Mouse (Mus musculus): ENCODE measurements at regions not wholly inside any gene's neighbourhood (a gene's known extent, or its start where the extent isn't known, plus 50 kb on each side); places are given as distances from the start of the nearest gene placed in this dataset.

DNA sequence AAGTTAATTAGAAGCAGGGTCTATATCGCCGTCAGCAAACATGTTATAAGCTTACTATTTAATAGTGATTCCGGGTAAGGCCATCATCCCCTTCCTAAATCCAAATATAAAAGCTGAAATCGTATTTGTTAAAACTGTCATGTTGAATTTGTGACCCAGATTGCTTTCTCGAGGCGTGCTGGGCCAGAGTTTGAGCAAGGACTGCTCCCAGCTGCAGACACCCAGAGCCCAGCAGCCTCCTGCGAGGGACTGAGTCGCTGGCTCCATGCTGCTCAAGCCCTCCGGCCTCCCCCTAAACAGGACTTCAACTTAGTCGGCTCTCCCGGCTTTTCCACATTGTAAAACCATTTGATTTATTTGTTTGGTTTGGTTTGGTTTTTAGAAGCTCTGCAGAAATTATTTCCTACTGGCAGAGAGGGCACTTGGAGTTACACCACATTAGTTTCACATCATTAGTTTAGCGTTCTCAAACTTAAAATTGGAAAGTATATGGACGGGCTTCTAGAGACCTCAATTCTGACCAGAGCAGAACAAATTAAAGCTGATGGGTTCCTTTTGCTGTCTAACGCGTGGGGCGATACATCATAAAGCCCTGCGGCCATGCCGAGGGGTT lies 126.4 kb upstream of the Pitx1 start:
- in situ Hi-C loops (cut with MboI, MseI) = no loop called here

DNA sequence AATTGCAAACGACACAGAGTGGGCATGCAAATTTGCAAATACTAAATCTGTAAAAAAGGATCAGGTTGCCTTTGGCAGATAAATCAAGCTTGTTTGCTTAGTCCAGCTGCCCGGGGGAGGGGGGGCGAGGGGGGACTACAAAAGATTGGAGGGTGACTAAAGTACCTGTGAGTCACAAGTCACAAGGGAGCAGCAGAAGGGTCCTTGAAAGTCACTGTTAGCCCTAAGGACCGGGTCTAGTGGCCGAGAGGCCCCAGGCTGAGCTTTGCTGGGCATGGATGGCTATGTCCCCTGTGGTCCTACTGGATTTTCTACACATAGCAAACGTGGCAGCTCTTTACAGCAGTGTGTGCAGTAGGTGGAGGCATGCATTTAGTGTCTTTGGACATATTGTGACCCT lies 118.4 kb upstream of the Pitx1 start:
- in situ Hi-C loops (cut with MboI, MseI) = no loop called here

DNA sequence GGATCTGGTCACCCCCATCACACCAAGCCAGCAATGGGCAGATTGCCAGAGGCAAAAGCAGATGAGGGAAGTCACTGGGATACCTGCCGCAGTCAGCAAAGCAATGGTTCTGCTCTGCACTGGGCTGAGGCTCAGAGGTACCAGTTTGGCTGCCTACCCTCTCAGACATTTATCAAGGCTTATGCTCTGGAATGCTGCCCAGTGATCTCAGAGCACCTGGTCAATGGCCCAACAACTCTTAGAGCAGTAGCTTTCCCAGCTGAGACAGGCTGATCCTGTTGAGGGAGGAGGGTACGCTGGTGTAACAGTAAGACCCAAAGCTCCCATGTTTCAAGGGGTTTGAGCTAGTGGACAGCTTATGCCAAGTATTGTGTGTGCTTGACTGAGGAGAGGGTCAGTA lies 117.4 kb upstream of the Pitx1 start:
- in situ Hi-C loops (cut with MboI, MseI) = no loop called here

DNA sequence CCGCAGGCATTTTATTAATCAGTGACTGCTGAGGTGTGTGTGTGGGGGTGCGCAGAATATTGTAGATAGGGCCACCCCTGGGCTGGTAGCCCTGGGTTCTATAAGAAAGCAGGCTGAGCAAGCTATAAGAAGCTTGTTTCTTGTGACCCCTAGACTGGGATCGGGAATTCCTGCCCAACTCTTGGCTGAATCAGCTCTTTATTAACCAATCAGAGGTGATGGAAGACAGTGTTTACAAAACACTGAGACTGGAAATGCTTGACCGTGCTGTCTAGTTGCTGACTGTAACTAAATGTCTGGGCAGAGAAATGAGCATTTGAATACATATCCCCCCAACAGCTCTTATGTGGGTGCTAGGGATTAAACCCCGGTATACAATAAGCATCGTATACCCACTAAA lies 114.8 kb upstream of the Pitx1 start:
- in situ Hi-C loops (cut with MboI, MseI) = no loop called here

DNA sequence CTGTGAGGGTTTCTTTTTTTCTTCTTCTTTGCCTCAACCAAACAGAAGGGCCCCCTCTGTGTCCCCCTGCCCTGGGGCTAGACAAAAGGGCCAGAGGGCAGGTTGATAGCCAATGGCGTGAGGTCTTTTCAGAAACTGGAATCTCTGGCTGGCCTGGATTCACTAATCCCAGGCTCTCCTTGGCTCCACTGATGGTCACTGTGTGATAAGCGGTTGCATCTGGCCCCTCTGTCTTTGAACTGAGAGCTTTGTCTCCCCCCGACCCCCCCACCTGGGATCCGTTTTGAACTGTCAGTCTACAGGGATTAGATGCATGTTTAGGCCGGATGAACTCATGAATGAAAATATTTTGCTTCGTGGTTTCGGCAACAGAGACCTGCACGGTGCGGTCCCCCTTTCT lies 112.6 kb upstream of the Pitx1 start:
- in situ Hi-C loops (cut with MboI, MseI) = no loop called here

DNA sequence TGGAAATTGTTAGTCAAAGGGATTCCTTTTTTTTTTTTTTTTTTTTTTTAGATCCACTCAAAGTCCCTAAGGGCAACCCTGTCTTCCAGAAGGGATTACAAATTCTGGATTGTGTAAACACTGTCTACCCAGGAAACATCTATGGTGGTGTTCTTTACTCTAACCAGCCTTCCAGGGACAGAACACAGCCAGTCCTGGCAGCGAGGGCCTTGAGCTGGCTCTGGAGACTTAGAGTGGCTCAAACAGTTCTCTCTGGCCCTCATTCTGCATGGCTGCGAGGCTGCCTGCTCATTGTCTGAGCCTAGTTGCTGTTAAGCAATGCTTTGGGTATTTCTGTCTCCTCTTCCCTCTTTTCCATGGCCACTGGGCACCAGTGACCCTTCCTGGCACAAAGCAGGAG lies 112.2 kb upstream of the Pitx1 start:
- in situ Hi-C loops (cut with MboI, MseI) = no loop called here

DNA sequence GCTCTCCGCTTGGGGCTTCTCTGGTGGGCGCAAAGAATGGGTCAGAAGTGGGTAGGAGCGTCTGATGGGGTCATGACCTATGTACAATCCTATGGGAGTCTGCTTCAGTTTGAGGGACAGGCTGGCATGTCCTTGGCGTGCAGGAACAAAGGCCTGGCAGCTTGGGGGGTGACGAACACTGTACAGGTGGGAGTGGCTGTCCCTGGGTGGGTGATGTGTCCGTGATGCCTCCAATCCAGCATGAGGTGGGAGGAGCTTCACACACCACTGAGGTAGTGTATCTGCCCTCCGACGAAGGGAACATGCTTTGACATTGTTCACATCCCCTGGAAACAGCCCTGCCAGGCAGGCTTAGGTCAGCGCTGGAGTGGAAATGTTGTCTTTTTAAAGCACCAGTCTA lies 101.4 kb upstream of the Pitx1 start:
- in situ Hi-C loops (cut with MboI, MseI) = no loop called here

DNA sequence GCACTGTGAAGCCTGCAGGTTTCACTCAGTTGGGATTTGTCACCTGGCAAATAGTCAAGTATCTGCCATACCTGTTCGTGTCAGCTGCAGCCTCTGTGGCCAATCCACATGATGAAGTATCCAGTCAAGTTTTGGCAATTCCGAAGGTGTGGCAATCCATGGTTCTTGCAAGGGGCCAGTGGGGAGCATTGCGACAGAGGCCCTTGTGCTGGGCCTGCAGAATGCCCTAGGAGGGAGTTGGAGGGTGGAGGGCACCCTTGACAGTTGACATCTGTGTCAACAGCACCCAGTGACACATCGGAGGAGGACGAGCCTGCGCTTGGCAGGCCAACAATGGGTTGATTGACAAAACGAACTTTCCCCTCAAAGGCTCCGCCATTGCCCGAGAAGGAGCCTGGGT lies 101.0 kb upstream of the Pitx1 start:
- in situ Hi-C loops (cut with MboI, MseI) = no loop called here

DNA sequence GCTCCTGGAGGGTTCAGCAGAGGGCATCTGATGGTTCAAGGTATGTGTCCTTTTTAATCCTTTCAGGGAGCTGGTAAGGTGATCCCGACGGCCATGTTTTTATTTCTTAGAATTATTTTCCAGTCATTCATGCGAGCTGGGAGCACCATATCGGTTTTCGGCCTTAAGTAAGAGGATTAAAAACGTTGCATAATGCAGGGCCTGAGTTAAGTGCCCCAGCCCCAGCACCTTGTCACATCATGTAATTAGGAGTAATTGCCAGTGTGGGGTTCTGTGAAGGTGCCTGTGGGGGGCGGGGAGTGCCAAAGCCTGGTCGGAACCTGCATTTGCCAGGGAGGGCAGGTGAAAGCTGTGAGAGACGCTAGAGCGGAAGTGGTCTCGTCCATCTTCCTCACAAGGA lies 94.6 kb upstream of the Pitx1 start:
- in situ Hi-C loops (cut with MboI, MseI) = no loop called here

DNA sequence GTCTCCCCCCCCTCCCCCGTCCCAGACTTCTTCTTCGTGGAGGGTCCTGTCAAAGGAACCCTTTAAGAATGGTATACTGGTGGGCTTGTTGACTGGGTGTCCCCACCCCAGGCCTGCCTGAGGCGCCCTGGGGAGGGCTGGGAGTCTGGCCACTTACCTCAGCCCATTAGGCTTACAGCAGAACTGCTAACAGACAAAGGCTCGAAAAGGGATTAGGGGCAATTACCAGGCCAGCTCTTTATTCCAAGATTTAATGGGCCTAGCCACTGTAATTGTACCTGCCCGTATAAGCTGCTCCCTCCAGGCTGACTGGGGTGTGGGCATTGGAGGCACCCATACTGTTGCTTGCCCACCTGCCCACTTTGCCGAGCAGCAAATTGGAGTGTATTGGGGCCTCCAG lies 93.8 kb upstream of the Pitx1 start:
- in situ Hi-C loops (cut with MboI, MseI) = no loop called here

DNA sequence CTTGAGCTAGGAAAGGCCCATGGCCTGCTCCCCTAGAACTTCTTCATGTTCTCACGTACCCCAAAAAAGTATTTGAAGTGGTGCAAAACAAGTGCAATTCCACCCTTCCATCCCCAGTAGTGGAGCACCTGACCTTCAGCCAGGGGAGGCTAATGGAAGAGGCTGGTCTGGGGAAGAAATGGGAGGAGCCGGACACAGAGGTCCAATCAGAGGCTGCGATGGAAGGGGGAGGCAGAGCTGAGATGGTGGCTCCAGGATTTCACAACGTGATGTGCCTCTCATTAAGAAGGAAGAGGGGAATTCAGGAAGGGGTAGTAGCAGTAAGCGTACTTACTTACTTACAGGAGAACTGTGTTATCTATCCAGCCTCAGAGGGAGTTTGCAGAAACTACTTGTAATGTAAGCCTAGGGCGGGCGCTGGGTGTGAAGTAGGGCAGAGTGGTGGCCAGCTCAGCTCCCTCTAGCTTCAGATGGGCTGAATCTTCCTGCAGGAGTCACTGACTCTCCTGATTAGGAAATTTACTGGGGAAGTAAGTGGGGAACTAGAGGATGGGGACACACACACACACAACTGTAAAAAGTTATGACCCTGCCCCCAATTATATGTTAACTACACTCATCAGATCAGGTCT lies 87.6 kb upstream of the Pitx1 start:
- in situ Hi-C loops (cut with MboI, MseI) = no loop called here

DNA sequence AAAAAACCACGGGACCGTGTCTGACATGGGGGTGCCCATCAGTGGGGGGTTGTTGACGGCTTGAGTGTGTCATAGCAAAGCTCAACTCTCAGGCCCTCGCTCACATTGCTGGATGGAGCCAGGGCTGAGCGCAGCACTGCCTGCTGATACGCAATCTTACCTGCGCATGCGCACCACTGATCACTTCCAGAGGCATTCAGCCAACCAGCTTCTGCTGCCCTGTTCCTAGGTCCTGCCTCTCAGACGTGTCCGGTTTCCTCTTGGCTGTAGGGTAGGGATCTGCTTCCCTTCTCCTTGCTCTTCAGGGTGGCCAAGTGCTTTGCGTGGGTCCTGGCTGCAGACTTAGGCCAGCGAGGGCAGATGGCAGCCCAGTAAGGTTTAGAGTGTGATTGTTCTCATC lies 81.3 kb upstream of the Pitx1 start:
- in situ Hi-C loops (cut with MboI, MseI) = no loop called here

DNA sequence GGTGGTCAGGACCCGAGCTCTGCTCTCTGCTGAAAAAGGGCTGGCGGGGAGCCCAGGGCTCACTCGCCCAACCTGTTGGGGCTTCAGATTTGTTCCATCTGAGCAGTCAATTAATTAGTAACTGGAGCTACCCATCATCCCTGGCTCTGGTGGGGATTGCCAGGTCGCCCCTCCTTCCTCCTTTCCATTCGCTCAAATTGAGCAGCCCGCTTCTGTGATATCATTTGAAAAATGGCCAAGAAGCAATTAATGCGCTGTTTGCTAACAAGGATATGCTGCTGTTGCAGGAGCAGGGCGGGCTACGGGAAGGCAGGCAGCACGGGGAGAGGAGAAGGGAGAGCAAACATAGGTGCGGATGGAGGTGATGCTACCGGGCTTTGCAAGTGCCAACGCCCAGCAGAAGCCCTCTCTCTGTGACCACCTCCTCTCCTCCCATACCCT lies 76.3 kb upstream of the Pitx1 start:
- in situ Hi-C loops (cut with MboI, MseI) = loop anchor here (5.0 kb wide), 1 partner anchor 45 kb away; no protein-coding TSS in a partner anchor

DNA sequence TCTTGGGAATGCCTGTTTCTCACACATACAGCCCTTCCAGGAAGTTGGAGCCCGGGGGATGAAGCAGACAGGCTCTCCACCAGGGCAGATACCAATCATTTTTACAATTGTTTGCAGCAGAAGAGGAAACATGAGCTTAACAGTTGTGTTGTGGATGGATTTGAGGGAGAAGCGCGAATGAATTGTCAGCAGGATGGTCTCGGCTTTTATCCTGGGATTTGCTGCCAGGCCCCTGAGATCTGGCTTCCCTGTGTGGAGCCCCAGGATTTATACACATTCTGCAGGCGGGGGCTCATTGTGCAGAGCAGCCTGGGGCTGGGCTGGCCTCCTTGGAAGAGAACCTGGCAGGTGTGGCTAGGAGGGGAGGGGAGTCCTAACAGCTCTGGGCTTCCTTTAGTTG lies 73.9 kb upstream of the Pitx1 start:
- in situ Hi-C loops (cut with MboI, MseI) = loop anchor here (5.0 kb wide), 1 partner anchor 47 kb away; no protein-coding TSS in a partner anchor

DNA sequence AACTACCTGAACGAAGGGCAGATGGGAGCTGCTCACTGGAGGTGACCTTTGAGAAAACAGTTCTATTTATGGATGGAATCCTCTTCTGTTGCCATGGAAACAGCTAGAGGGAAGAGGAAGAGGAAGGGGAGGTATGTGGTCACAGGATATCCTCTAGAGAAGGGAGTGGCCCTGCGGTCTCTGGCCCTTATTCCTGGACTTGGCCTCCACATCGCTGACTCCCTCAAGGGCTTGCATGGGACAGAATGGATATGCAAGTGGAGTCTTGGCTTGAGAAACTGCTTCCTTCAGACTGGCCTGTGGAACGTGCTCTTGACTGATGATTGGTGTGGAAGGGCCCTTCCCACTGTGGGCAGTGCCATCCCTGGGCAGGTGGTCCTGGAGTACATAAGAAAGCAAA lies 68.9 kb upstream of the Pitx1 start:
- in situ Hi-C loops (cut with MboI, MseI) = no loop called here

DNA sequence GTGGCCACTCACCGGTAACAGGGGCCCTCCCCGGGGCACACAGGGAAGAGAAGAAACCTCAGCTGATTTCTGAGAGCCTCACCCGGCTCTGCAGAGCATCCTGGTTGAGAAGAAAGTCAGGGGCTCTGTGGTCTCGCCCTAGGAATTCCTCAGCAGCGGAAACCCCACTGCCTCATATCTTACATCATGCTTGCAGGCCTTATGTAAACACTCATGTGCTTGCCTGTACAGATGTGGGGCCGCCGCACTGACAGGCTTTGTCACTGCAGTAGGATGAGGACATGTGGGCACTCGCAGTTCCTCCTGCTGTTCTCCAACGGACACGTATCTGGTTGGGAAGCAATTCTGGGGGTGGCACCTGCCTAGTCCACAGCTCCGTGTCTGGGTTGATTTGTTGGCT lies 66.3 kb upstream of the Pitx1 start:
- in situ Hi-C loops (cut with MboI, MseI) = no loop called here

DNA sequence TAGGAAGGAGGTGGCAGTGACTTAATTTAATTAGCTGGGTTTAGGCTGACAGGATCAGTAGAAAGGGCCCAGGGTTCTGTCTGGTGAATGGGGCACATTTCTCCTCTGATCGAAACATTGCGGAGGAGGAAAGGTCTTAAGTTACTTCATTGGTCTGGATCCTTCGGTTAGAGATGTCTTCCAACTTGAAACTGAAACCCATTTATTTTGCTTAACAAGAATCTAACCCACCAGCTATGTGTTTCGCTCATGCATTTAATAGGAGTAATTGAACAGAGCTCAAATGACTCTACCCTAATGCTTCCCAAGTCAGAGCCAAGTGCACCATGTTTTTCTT lies 64.2 kb upstream of the Pitx1 start:
- in situ Hi-C loops (cut with MboI, MseI) = no loop called here

DNA sequence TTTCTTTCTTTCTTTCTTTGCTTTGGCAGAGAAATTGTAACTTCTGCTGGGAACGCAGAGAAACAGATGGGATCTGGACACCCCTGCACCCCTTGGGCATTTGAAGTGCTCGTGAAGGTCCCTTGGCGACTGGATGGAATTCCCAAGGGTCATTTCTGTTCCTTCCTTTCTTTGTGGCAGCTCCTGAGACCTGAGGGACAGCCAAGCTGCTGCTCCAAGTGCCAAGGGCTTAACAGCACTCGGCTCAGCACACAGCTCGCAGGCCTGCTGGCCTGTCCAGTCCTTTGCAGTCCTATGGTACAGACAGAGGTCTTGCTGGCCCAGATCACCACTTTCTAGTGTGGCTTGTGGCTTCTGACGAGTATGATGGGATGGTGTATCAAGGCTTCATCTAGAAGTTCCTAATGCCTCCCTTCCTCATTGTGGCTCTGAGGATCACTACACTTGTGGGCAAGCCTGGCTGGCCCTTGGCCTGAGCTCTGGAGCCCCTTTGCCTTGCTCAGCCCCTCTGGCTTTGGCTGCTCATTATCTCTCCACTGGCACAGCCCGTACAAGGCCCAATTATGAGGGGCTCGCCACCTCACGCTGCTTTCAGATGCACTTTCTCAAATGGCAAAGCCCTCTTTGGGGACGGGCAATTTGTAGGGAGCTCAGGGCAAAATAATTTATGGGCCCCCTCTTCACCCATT lies 63.7 kb upstream of the Pitx1 start:
- in situ Hi-C loops (cut with MboI, MseI) = no loop called here

DNA sequence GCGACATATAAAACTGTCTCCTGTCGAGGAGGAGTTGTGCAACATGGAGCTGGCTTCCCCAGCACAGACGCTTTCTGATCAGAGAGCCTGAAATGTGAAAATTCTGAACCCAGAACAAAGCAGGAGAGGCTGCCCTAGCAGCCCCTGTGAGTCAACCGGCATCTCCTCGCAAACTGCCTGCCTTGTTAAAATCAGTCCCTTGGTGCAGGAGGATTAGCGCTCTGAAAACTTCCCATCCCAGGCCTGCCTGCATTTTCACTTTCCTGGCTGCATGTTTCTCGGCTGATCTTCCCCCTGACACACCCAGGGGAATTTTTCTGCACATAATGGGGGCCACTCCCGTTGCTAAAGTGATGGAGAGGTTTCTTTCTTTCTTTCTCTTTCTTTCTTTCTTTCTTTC lies 63.0 kb upstream of the Pitx1 start:
- in situ Hi-C loops (cut with MboI, MseI) = no loop called here

DNA sequence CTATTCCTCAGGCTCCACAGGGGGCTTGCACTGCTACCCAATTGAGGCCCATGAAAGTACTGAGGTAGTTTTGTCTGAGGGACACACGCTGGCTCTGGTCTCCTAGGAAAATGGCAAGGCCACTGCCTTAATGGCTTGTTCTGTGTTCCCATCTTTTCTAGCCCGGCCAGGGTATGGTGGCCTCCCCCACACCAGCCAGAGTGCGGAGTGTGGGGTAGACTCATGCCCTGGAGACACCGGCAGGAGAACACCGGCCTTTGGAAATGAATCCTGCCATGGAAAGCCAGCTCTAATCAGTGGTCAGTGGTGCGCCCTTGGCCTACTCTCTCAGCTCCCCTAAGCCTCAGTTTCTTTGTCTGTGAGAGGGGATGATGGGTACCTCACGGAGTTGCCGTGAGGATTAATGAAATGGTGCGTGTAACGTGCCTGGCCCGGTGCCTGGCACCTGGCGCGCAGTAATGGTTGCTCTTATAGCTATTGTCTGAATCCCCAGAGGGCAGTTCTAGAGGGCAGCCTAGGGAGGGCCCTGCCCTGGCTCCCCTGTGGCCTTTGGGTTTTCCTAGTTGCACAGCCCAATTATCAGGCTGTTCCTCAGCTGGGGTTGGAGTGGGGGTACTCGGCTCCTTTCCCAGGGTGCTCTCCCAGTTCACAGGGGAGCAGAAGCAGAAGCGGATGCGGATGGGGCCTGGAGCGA lies 62.4 kb upstream of the Pitx1 start:
- in situ Hi-C loops (cut with MboI, MseI) = no loop called here

DNA sequence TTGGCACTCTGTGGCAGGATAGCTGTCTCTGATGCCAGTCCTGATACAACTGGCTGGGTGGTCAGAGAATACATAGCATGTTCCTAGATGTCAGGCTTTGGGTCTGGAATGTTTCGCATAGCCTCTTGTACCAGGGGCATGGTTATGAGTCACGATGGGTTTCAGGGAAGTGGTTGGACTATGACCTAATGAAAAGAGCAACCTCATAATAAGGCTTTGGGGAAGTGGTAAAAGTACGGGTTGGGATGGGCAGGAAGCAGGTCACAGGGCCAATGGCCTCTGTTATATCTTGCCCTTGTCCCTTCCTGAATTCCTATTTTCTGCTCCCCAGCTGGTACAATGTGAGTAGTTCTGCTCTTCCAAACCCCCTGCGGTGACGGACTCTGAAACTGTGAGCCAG lies 59.5 kb upstream of the Pitx1 start:
- in situ Hi-C loops (cut with MboI, MseI) = no loop called here

DNA sequence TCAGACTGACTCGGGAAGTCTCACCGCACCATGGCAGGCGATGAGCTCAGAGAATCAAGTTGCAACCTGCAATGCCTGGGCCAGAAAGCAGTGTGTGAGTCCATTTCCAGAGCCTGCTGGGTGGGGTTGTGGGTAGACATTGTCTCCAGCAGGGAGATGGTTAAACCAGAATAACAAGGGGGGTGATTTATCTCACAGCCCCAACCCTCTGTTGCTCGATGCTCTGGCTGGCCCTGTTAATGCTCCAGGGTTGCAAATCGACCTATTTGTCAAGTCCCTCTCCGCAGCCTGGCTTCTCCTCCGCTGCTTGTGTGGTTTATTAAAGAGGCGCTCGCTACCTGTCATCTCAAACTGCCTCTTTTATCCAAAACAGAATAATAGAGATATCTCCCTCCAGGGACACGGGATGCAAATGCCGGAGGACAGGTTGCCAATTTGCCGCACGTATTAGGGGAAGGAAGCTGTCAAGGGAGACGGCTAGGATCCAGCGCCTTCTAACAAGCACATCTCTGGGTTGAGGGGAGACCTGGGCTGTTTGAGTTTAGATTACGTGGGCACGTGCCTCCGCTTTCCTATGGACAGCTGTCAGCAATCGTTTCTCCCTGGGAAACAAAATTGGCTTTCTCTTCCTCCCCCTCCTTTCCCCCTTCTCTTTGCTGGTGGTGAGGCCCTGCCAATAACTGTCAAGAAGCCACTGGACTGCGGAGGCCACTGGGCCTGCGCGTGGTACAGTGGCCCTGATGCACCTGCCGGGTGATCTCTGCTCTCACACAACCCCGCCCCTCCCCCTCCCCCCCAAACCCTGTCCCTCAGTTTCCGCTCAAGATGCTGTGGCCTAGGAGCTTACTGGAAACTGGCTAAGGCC lies 57.4 kb upstream of the Pitx1 start:
- in situ Hi-C loops (cut with MboI, MseI) = no loop called here
